21 mouse cellular contexts compared by ENCODE assay signal in the genomic region with DNA sequence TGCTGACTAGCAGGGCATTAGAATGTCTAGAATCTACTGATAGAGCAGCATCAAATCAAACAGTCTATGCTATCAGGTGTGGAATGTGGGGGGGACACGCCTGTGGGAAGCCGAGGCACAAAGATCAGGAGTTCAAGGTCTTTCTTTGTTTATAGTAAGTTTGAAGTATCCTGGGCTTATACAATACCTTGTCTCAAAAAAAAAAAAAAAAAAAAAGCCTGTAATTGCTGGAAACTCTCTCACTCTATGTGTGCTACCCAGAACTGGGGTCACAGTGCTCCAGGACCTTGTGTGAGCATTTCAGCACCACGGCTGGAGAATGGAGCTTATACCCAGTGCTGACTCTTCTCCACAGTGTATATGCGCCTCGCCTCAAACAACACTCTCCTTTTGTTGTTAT. TPM values are rescaled to one million over a fixed set of nuclear protein-coding genes. Genes with fewer than 3 reads are reported as not detected.
DNase-seq lines count a peak whose midpoint lies in the region; TF ChIP-seq lines count a peak whose summit lies in the region.
"Had no signal": no experiment of that assay in that cellular context is flagged by ENCODE, and none has a peak within 500 bp of the region (broad histone marks: within the 10 kb centered on the region; RNA-seq: fewer than 3 reads in every experiment).

No protein-coding gene starts in this region.

- H3K9ac ChIP-seq in ES-E14 (ENCODE audit: insufficient read depth, low read depth, low read length, poor library complexity, severe bottlenecking) = no peak overlapping the region
- H3K9ac ChIP-seq: embryonic facial prominence, embryonic 13.5 days; embryonic facial prominence, embryonic 15.5 days; forebrain, embryonic 12.5 days had no signal

- H3K36me3 ChIP-seq in ES-E14 (ENCODE audit: control insufficient read depth, insufficient read depth, low read length, poor library complexity, severe bottlenecking) = no peaks in the 10 kb centered on the region
- H3K36me3 ChIP-seq: embryonic facial prominence, embryonic 13.5 days; embryonic facial prominence, embryonic 15.5 days; forebrain, embryonic 10.5 days; forebrain, embryonic 12.5 days; G1E had no signal

- no peaks in the 10 kb centered on the region; a peak in 1 of 4 replicates for H3K4me1 ChIP-seq in ES-E14 (ENCODE audit: control insufficient read depth in 2 of 2, insufficient read depth in 2 of 2, low read length in 2 of 2, poor library complexity in 1 of 2)
- H3K4me1 ChIP-seq: embryonic facial prominence, embryonic 15.5 days had no signal

- H3K9me3 ChIP-seq in ES-E14 (ENCODE audit: control insufficient read depth, insufficient read depth, low read depth, low read length) = no peaks in the 10 kb centered on the region
- H3K9me3 ChIP-seq: embryonic facial prominence, embryonic 13.5 days; embryonic facial prominence, embryonic 15.5 days; forebrain, embryonic 10.5 days; forebrain, embryonic 12.5 days; G1E had no signal

- no peak for DNase-seq in ES-E14 (ENCODE audit: low read depth, low spot score)
- peak; percentile 52 for DNase-seq in R1 (ENCODE audit: low read depth, low spot score)
- no peak for DNase-seq in kidney, adult 8-10 months
- DNase-seq in left cerebral cortex, adult 9 months (ENCODE audit: low spot score in 2 of 2) = no peak
- DNase-seq in gastrocnemius, postnatal 10 days = no peak
- DNase-seq: adrenal gland, adult 2 months; adrenal gland, postnatal 10 days; adrenal gland, postnatal 25 days; cerebellum, adult 11 months; cerebellum, adult 18-20 months; cerebellum, adult 8-10 months; cerebellum, adult 9-11 months; cerebellum, postnatal 14 days; cerebellum, postnatal 36 days; embryo, embryonic 11 days had no signal

- in situ Hi-C loops in ES-E14 (cut with MboI; ENCODE audit: low sequenced_read_pairs in 2 of 2, unreplicated experiment in 2 of 2) = no loop called here

- H3K4me3 ChIP-seq in ES-E14 (ENCODE audit: insufficient read depth in 1 of 2, low read depth in 1 of 2, low read length in 2 of 2, poor library complexity in 1 of 2, severe bottlenecking in 1 of 2) = no peak overlapping the region
- H3K4me3 ChIP-seq: embryonic facial prominence, embryonic 13.5 days; embryonic facial prominence, embryonic 15.5 days; erythroblast, embryonic 14.5 days; forebrain, embryonic 10.5 days; forebrain, embryonic 12.5 days had no signal

- no peak overlapping the region for H3K27ac ChIP-seq in ES-E14 (ENCODE audit: insufficient read depth, low read depth, low read length, poor library complexity, severe bottlenecking)
- H3K27ac ChIP-seq: embryonic facial prominence, embryonic 13.5 days; embryonic facial prominence, embryonic 15.5 days; forebrain, embryonic 10.5 days; forebrain, embryonic 12.5 days had no signal

TF ChIP-seq in ES-E14, 5 proteins besides CTCF, POLR2A, EP300 and RAD21:
- TF ChIP-seq ZC3H11A (IDR thresholded peaks at IDR 0.05; ENCODE audit: borderline replicate concordance, low read depth, low read length) = no peak
- peak; percentile 91 for TF ChIP-seq ZNF384 (IDR thresholded peaks at IDR 0.05; ENCODE audit: low read depth, low read length)

RNA-seq across cellular contexts. Expression of gene Reln, which starts 43.7 kb away (rescaled TPM):
- total RNA-seq in ES-E14 (2012; rRNA removed) = 2.1 and 2.5 TPM in 2 replicates
- total RNA-seq in gastrocnemius, postnatal 10 days (2021) = 1 to 10 TPM; 7.0 to 7.3 TPM
